Mouse (Mus musculus) gastrocnemius, postnatal 4 days (tissue): ENCODE results near the gene Sfmbt1. TPM values are rescaled to one million over a fixed set of nuclear protein-coding genes. Genes with fewer than 3 reads are reported as not detected.
A peak's percentile ranks its signal among the peaks of the same experiment; 100 is the strongest.

Source experiments
- DNase-seq, 2 experiments: peaks; one replicate each; pipeline ENCODE4 v3.0.0; 2021 to 2022; ENCODE audit warnings: low spot score in 2 of 2, mixed read lengths in 2 of 2
- total RNA-seq, 2 experiments: library from RNA; stranded (reverse); gene quantifications; 2 replicates each; pipeline ENCODE4 v1.2.3; 2021

Sfmbt1 gene
- total RNA-seq, 2 experiments from 2014 or later: 15.1 to 16.8 TPM

GRCm38 (mm10) chr14:30825021-30825475 is 110.4 kb downstream of the Sfmbt1 start:
- DNase-seq: no peak

- DNase-seq: peak; percentile 56 to 83
Observed at GRCm38 (mm10) chr14:30825476-30826131, 111.0 kb downstream of the Sfmbt1 start, which contains the start of gene Tmem110. Tmem110 (plus strand) TSS chr14:30825590.

GRCm38 (mm10) chr14:30826174-30827140 is 111.8 kb downstream of the Sfmbt1 start:
- DNase-seq: no peak

DNA sequence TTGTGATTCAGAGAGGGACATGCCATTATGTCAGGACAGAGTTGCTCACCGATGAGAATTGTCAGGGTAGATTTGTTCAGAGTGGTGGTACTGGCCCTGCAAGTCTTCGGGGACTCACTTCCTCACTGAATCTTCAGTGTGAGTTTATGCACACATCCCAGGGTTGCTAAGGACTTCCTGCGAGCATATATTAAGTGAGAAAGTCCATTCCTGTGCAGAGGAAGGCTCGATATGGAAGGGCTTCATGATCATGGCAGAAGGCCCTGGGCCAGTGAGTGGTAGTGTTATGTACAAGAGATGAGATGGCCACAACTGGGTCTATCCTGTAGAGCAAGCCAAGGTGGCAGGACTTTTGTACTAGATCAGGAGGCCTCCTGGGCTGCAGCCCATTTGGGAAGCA is 112.8 kb downstream of the Sfmbt1 start:
- DNase-seq: no peak

- DNase-seq: no peak
Observed at GRCm38 (mm10) chr14:30828077-30828476, 113.4 kb downstream of the Sfmbt1 start.

- DNase-seq: peak in 1 of 2 experiments; percentile 50
Observed at GRCm38 (mm10) chr14:30828635-30829460, 114.2 kb downstream of the Sfmbt1 start.

- DNase-seq: no peak
Observed at GRCm38 (mm10) chr14:30837416-30837996, 122.9 kb downstream of the Sfmbt1 start.

GRCm38 (mm10) chr14:30843701-30844100 is 129.1 kb downstream of the Sfmbt1 start:
- no peak for DNase-seq

- no peak for DNase-seq
Observed at GRCm38 (mm10) chr14:30850504-30850903, 135.9 kb downstream of the Sfmbt1 start.

GRCm38 (mm10) chr14:30852325-30852724 is 137.7 kb downstream of the Sfmbt1 start:
- no peak for DNase-seq

- DNase-seq: no peak
Observed at GRCm38 (mm10) chr14:30855316-30855715, 140.7 kb downstream of the Sfmbt1 start.

DNA sequence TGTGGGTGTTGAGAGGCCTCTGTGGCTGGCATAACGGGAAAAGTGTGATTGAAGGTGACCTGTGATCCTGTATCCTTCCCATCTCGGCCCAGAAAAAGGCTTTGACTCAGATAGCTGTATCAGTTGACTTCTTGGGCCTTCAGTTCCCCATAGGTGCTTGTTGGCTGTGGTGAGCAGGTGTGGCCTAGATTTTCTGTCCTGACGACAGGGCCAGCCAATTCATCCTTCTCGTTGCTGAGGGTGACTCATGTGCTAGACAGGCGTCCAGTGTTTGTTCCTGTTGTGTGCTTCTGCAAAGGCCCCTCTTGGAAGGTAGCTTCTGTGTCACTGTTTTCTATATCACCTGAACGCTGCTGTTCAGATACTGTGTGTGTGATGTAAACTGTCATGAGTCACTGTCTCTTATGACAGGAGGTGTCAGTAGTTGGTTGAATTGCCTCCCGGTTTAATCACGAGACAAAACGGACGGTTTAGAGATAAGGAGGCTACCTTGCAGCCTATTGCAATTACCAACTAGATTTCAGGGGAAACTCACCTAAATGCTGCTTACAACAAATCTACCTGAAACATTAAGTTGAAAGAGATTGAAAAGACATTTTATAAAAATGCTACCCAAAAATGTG is 142.3 kb downstream of the Sfmbt1 start:
- DNase-seq: no peak

DNA sequence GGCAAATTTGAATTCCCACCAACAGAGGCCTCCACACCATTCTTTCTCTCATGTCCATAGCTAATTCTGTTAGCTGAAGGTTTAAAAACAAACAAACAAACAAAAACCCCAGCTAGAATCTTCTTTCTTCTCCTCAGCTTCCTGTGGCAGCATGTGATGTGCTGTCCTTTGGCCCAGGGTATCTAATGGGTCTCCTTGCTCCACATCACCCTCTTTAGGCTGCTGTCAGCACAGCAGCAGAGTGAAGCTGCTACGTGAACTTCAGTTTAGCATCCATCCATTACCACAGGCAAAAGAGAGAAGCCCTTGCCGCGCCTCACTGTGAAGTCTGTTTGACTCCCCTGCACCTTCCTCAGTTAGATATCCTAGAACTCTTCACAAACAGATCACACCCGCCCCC is 143.3 kb downstream of the Sfmbt1 start:
- DNase-seq: no peak

DNA sequence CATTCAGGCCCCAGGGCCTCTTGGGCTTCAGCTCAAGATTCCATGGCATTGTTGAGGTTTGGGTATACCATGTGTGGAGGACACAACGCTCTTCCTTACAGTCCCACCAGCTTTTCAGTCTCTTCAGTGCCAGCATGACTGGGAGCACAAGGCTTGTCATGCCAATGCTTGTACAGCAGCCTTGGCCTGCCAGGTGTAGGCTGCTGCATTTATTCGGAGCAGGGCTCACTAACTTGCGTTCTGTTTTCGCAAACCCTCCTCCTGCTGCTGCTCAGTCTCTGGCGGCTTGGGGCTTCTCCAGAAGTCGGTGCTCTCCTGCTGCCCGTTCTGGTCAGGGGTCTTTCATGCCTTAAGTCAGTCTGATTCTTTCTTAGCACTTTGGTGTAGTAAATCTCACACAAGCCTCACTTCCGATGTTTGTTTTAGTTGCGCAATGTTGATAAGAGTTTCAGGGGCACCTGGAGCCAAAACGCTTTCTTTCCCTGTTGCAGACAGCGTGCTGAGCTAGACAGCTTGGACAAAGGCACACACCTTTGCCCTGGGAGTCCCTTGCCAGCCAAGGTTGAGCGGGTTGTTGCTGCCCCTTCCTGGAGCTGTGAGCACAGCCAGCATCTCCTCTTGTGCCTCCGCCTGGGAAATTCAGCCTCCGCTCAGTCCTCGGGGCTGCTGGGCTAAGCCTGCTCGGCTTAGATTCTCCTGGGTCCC is 146.9 kb downstream of the Sfmbt1 start:
- DNase-seq: no peak

GRCm38 (mm10) chr14:30862368-30862767 is 147.7 kb downstream of the Sfmbt1 start:
- no peak for DNase-seq

DNA sequence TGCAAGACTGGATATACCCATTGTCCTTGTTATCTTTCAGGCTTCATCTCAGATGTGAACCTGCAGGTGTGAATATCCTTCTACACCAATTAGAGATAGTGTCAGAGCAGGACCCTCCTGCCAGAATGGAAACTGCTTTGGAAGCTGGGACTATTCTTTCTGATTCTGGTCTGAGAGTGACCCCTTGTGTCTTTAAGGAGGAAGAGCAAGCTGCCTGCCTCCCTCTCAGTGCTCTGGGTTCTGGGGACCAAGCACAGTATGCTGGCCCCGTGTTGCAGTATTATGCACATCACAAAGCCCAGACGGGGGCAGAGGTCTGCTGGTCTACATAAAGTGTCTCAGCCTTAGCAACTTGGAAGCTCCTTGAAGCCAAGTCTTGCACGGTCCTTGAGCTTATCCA is 150.7 kb downstream of the Sfmbt1 start:
- DNase-seq: no peak

DNA sequence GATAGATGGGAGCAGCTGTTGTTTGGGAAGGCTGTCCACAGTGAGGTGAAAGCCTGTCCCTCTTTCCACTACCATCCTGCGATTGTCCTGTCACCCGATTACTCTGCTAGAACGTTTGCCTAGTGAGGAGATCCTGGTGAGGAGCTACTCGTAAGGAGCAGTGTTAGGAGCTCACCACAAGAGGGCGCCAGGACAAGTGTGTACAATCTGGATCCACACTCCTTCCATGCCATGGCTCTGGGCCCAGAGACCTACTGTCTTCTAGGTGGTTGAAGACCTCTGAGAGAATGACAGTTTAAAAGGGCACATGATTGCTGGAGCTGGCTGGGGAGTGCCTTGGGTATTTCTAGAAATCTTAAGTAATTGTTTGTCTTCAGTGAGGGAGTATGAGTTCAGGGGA is 152.4 kb downstream of the Sfmbt1 start:
- DNase-seq: peak; percentile 71 to 81

DNA sequence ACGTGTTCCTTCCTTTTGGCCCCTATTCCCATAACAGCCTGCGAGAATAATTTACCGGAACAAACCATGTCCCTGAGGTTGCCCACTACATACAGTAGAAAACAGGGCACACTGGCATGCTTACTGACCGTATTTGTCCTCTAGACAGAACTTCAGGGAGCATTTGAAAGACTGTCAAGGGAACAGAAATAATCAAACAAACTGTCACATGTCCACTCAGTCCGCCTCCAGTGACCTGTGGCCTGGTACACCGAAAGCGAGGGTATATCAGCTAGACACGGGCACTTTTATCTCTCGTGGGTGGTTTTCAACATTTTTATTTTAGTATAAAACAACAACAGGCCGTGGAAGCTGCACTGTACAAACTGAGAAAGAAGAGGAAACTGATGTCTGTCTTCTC is 154.2 kb downstream of the Sfmbt1 start:
- DNase-seq: no peak

- DNase-seq: no peak
Observed at GRCm38 (mm10) chr14:30869391-30869801, 154.7 kb downstream of the Sfmbt1 start.
